Mouse (Mus musculus) forebrain, embryonic 12.5 days (tissue): ENCODE data around the gene Ywhah. TPM values are rescaled to one million over a fixed set of nuclear protein-coding genes. Genes with fewer than 3 reads are reported as not detected.

ENCODE experiments used
- ATAC-seq: fragments of 200-750 bp; cut with Nextera tagmentation; 2 replicates; pipeline ENCODE4 v1.8.0; 2017; ENCODE audit warnings: moderate TSS enrichment; ENCODE audit not compliant: low FRiP score
- H3K27ac ChIP-seq: fragments of 300-500 bp; sonication (generic); 2 replicates; pipeline ENCODE4 v1.5.1; 2016; ENCODE audit warnings: mild to moderate bottlenecking
- H3K27me3 ChIP-seq: fragments of 300-500 bp; sonication (generic); 2 replicates; pipeline ENCODE4 v1.6.1; 2016; ENCODE audit warnings: mild to moderate bottlenecking
- H3K36me3 ChIP-seq: fragments of 300-500 bp; sonication (generic); replicated peaks from 2 replicates; pipeline ENCODE4 v1.6.1; 2016; ENCODE audit warnings: mild to moderate bottlenecking
- H3K4me1 ChIP-seq: fragments of 300-500 bp; sonication (generic); 2 replicates; pipeline ENCODE4 v1.6.1; 2016
- H3K4me2 ChIP-seq: fragments of 300-500 bp; sonication (generic); 2 replicates; pipeline ENCODE4 v1.6.1; 2016; ENCODE audit warnings: mild to moderate bottlenecking, moderate library complexity
- H3K4me3 ChIP-seq: fragments of 300-500 bp; sonication (generic); replicated peaks from 2 replicates; pipeline ENCODE4 v1.5.1; 2016; ENCODE audit warnings: mild to moderate bottlenecking
- H3K9ac ChIP-seq: fragments of 300-500 bp; sonication (generic); 2 replicates; pipeline ENCODE4 v1.6.1; 2016; ENCODE audit warnings: mild to moderate bottlenecking
- H3K9me3 ChIP-seq: fragments of 300-500 bp; sonication (generic); 2 replicates; pipeline ENCODE4 v1.6.1; 2016
- WGBS: fragments of 180-500 bp; shearing (Covaris S2); methylation state at CpG from one replicate; pipeline ENCODE4 v1.1.7; 2016; 5-methylcytosine and 5-hydroxymethylcytosine counted together
- polyA plus RNA-seq: library from polyadenylated mRNA; unstranded; fragments of >200 nt; fragmentation: Nextera tagmentation; extraction: Ambion mirVana; gene quantifications from 2 replicates; pipeline ENCODE4 v1.2.1, GENCODE M21; 2016

The Ywhah gene
- 453 and 463 TPM in 2 replicates for polyA plus RNA-seq

GRCm38 (mm10) chr5:33018561-33019425 lies at the start of gene Ywhah:
Gene Ywhah, plus strand, starts transcription at chr5:33018816.
- H3K27me3 ChIP-seq, result 0 out of 2 replicates have a peak, but pooled peaks cover 6% of the 10 kb centered on the region
- peaks cover 15% of the 10 kb centered on the region for H3K36me3 ChIP-seq
- H3K9ac ChIP-seq, result peak within 1 kb of the TSS; percentile 97
- WGBS, result under 1% methylated on average over 94 of the region's 121 CpGs
- H3K9me3 ChIP-seq, result no peaks in the 10 kb centered on the region
- peak within 1 kb of the TSS; percentile 92 for H3K4me3 ChIP-seq
- peak within 1 kb of the TSS; percentile 68 for H3K4me2 ChIP-seq
- peak; percentile 98 for ATAC-seq
- peaks cover 38% of the 10 kb centered on the region for H3K4me1 ChIP-seq
- peak within 1 kb of the TSS; percentile 100 for H3K27ac ChIP-seq

GRCm38 (mm10) chr5:32976541-32976940 lies 42.1 kb upstream of the Ywhah start:
- Histone ChIP-seq H3K4me1 (no peaks in the 10 kb centered on the region), H3K36me3 (peaks cover 45% of the 10 kb centered on the region), H3K4me3 (no peak overlapping the region), H3K27me3 (no peaks in the 10 kb centered on the region), H3K9me3 (no peaks in the 10 kb centered on the region), H3K9ac (no peak overlapping the region), H3K4me2 (no peak overlapping the region), H3K27ac (no peak overlapping the region)
- 88% methylated on average over 4 of the region's 4 CpGs for WGBS
- no peak for ATAC-seq

GRCm38 (mm10) chr5:32977179-32977578 lies 41.4 kb upstream of the Ywhah start:
- H3K27me3 ChIP-seq, result no peaks in the 10 kb centered on the region
- no peak overlapping the region for H3K9ac ChIP-seq
- no peak overlapping the region for H3K4me2 ChIP-seq
- no peak overlapping the region for H3K4me3 ChIP-seq
- H3K9me3 ChIP-seq, result no peaks in the 10 kb centered on the region
- ATAC-seq, result no peak
- no peaks in the 10 kb centered on the region for H3K4me1 ChIP-seq
- H3K27ac ChIP-seq, result no peak overlapping the region
- H3K36me3 ChIP-seq, result peaks cover 50% of the 10 kb centered on the region

GRCm38 (mm10) chr5:32985379-32985778 lies 33.2 kb upstream of the Ywhah start:
- no peak overlapping the region for H3K4me2 ChIP-seq
- no peaks in the 10 kb centered on the region for H3K9me3 ChIP-seq
- H3K36me3 ChIP-seq, result peaks cover 66% of the 10 kb centered on the region
- H3K4me1 ChIP-seq, result peaks cover 2% of the 10 kb centered on the region; the same call in 1 of the 2 replicates
- H3K27me3 ChIP-seq, result no peaks in the 10 kb centered on the region
- no peak for ATAC-seq
- H3K27ac ChIP-seq, result no peak overlapping the region
- whole genome bisulfite sequencing, result 82% methylated on average over 1 of the region's 1 CpGs
- H3K9ac ChIP-seq, result no peak overlapping the region
- no peak overlapping the region for H3K4me3 ChIP-seq

- Histone ChIP-seq H3K27ac (no peak overlapping the region), H3K4me1 (peaks cover 2% of the 10 kb centered on the region; the same call in 1 of the 2 replicates), H3K9ac (no peak overlapping the region), H3K9me3 (no peaks in the 10 kb centered on the region), H3K4me3 (no peak overlapping the region), H3K27me3 (no peaks in the 10 kb centered on the region), H3K36me3 (peaks cover 51% of the 10 kb centered on the region), H3K4me2 (no peak overlapping the region)
- ATAC-seq, result no peak
- WGBS, result 90% methylated on average over 1 of the region's 1 CpGs
Observed at GRCm38 (mm10) chr5:32987873-32988272, 30.7 kb upstream of the Ywhah start.

GRCm38 (mm10) chr5:32989959-32990640 lies 28.5 kb upstream of the Ywhah start:
- no peak for ATAC-seq
- WGBS, result 75% methylated on average over 13 of the region's 13 CpGs

GRCm38 (mm10) chr5:32991152-32991551 lies 27.5 kb upstream of the Ywhah start:
- Histone ChIP-seq H3K36me3 (peaks cover 27% of the 10 kb centered on the region), H3K27me3 (no peaks in the 10 kb centered on the region), H3K4me2 (no peak overlapping the region), H3K9ac (no peak overlapping the region; the same call in 1 of the 2 replicates), H3K27ac (no peak overlapping the region), H3K4me1 (no peaks in the 10 kb centered on the region), H3K4me3 (no peak overlapping the region), H3K9me3 (no peaks in the 10 kb centered on the region)
- 87% methylated on average over 8 of the region's 8 CpGs for WGBS
- no peak for ATAC-seq

More at GRCm38 (mm10) chr5:32989959-32990640, 28.5 kb upstream of the Ywhah start:
- Histone ChIP-seq H3K9me3 (no peaks in the 10 kb centered on the region), H3K9ac (no peak overlapping the region), H3K36me3 (peaks cover 30% of the 10 kb centered on the region), H3K27ac (no peak overlapping the region), H3K27me3 (no peaks in the 10 kb centered on the region), H3K4me2 (no peak overlapping the region), H3K4me1 (peaks cover 2% of the 10 kb centered on the region; the same call in 1 of the 2 replicates), H3K4me3 (no peak overlapping the region)

GRCm38 (mm10) chr5:32994471-32994870 lies 24.1 kb upstream of the Ywhah start:
- H3K36me3 ChIP-seq, result peaks cover 4% of the 10 kb centered on the region; the same call in 1 of the 2 replicates
- no peaks in the 10 kb centered on the region for H3K27me3 ChIP-seq
- H3K9ac ChIP-seq, result no peak overlapping the region
- ATAC-seq, result no peak
- H3K4me3 ChIP-seq, result no peak overlapping the region
- no peak overlapping the region for H3K27ac ChIP-seq
- peaks cover 7% of the 10 kb centered on the region for H3K4me1 ChIP-seq
- no peak overlapping the region for H3K4me2 ChIP-seq
- H3K9me3 ChIP-seq, result no peaks in the 10 kb centered on the region
- WGBS, result 71% methylated on average over 2 of the region's 2 CpGs

- Histone ChIP-seq H3K4me1 (peaks cover 7% of the 10 kb centered on the region), H3K36me3 (peaks cover 1% of the 10 kb centered on the region; the same call in 1 of the 2 replicates), H3K9me3 (no peaks in the 10 kb centered on the region), H3K9ac (no peak overlapping the region), H3K4me3 (no peak overlapping the region), H3K27ac (no peak overlapping the region), H3K4me2 (no peak overlapping the region), H3K27me3 (peaks cover 4% of the 10 kb centered on the region; the same call in 1 of the 2 replicates)
- 83% methylated on average over 4 of the region's 4 CpGs for WGBS
- ATAC-seq, result no peak
Observed at GRCm38 (mm10) chr5:32995756-32996155, 22.9 kb upstream of the Ywhah start.

GRCm38 (mm10) chr5:32996560-32996959 lies 22.1 kb upstream of the Ywhah start:
- Histone ChIP-seq H3K4me1 (peaks cover 7% of the 10 kb centered on the region), H3K4me2 (no peak overlapping the region), H3K9ac (no peak overlapping the region), H3K4me3 (no peak overlapping the region), H3K27ac (no peak overlapping the region), H3K27me3 (peaks cover 4% of the 10 kb centered on the region; the same call in 1 of the 2 replicates), H3K9me3 (no peaks in the 10 kb centered on the region), H3K36me3 (no peaks in the 10 kb centered on the region)
- 83% methylated on average over 1 of the region's 1 CpGs for WGBS
- ATAC-seq, result no peak

- Histone ChIP-seq H3K27ac (no peak overlapping the region), H3K4me3 (no peak overlapping the region), H3K9ac (no peak overlapping the region), H3K4me2 (no peak overlapping the region), H3K9me3 (no peaks in the 10 kb centered on the region), H3K4me1 (peaks cover 7% of the 10 kb centered on the region), H3K36me3 (no peaks in the 10 kb centered on the region), H3K27me3 (peaks cover 4% of the 10 kb centered on the region; the same call in 1 of the 2 replicates)
- no peak for ATAC-seq
- WGBS, result 58% methylated on average over 4 of the region's 4 CpGs
Observed at GRCm38 (mm10) chr5:32997686-32998085, 20.9 kb upstream of the Ywhah start.

- no peak overlapping the region for H3K4me3 ChIP-seq
- H3K27ac ChIP-seq, result no peak overlapping the region
- no peak for ATAC-seq
- H3K36me3 ChIP-seq, result no peaks in the 10 kb centered on the region
- 91% methylated on average over 4 of the region's 4 CpGs for WGBS
- no peak overlapping the region for H3K9ac ChIP-seq
- no peaks in the 10 kb centered on the region for H3K9me3 ChIP-seq
- no peak overlapping the region for H3K4me2 ChIP-seq
- H3K27me3 ChIP-seq, result peaks cover 4% of the 10 kb centered on the region; the same call in 1 of the 2 replicates
- H3K4me1 ChIP-seq, result peaks cover 7% of the 10 kb centered on the region
Observed at GRCm38 (mm10) chr5:32998783-32999182, 19.8 kb upstream of the Ywhah start.
